Mouse (Mus musculus) monocyte, adult 5-6 weeks (primary cell): ENCODE data around the gene Plscr1. TPM values are rescaled to one million over a fixed set of nuclear protein-coding genes. Genes with fewer than 3 reads are reported as not detected.

ENCODE experiments used
- ATAC-seq: fragments of 153-309, 156-312 bp; replicated peaks from 2 replicates; pipeline ENCODE4 v1.8.0; 2017; ENCODE audit warnings: mild to moderate bottlenecking; ENCODE audit not compliant: low TSS enrichment, insufficient number of reproducible peaks, severe bottlenecking, poor library complexity, low FRiP score
- total RNA-seq: library from RNA; stranded (forward); fragments of 200-1000, 200-491, 200-594 nt; gene quantifications from 3 replicates; pipeline ENCODE4 v1.2.3, GENCODE M21; 2017

Gene Plscr1
- total RNA-seq: 29.5 to 34.6 TPM (median 32.6 TPM) in 3 replicates

GRCm38 (mm10) chr9:92249447-92249852 is at the start of gene Plscr1:
Plscr1 (plus strand) TSS chr9:92249750.
- ATAC-seq: no peak

- no peak for ATAC-seq
Observed at GRCm38 (mm10) chr9:92204397-92204796, 45.2 kb upstream of the Plscr1 start.

- no peak for ATAC-seq
Observed at GRCm38 (mm10) chr9:92207307-92207706, 42.2 kb upstream of the Plscr1 start.

GRCm38 (mm10) chr9:92207757-92208156 is 41.8 kb upstream of the Plscr1 start:
- no peak for ATAC-seq

GRCm38 (mm10) chr9:92209850-92210249 is 39.7 kb upstream of the Plscr1 start:
- no peak for ATAC-seq

GRCm38 (mm10) chr9:92210386-92210967 is 39.1 kb upstream of the Plscr1 start:
- no peak for ATAC-seq

- no peak for ATAC-seq
Observed at GRCm38 (mm10) chr9:92211048-92211447, 38.5 kb upstream of the Plscr1 start.

- ATAC-seq: no peak
Observed at GRCm38 (mm10) chr9:92217484-92217883, 32.1 kb upstream of the Plscr1 start.

GRCm38 (mm10) chr9:92217896-92218295 is 31.7 kb upstream of the Plscr1 start:
- no peak for ATAC-seq

GRCm38 (mm10) chr9:92220151-92220550 is 29.4 kb upstream of the Plscr1 start:
- no peak for ATAC-seq

- no peak for ATAC-seq
Observed at GRCm38 (mm10) chr9:92221480-92221879, 28.1 kb upstream of the Plscr1 start.

GRCm38 (mm10) chr9:92224598-92225231 is 24.8 kb upstream of the Plscr1 start:
- ATAC-seq: no peak

- no peak for ATAC-seq
Observed at GRCm38 (mm10) chr9:92226127-92226655, 23.4 kb upstream of the Plscr1 start.

- ATAC-seq: no peak
Observed at GRCm38 (mm10) chr9:92226795-92227194, 22.8 kb upstream of the Plscr1 start.

- no peak for ATAC-seq
Observed at GRCm38 (mm10) chr9:92228867-92229832, 20.4 kb upstream of the Plscr1 start.

- no peak for ATAC-seq
Observed at GRCm38 (mm10) chr9:92229833-92230205, 19.7 kb upstream of the Plscr1 start.

- ATAC-seq: no peak
Observed at GRCm38 (mm10) chr9:92234901-92235458, 14.6 kb upstream of the Plscr1 start.

- no peak for ATAC-seq
Observed at GRCm38 (mm10) chr9:92248773-92249446, 640 bp upstream of the Plscr1 start.
